Mouse (Mus musculus): ENCODE data around the gene Tctn1. TPM values are rescaled to one million over a fixed set of nuclear protein-coding genes. Genes with fewer than 3 reads are reported as not detected.

Gene Tctn1
- polyA plus RNA-seq, 1 experiment = 41.4 TPM

DNA sequence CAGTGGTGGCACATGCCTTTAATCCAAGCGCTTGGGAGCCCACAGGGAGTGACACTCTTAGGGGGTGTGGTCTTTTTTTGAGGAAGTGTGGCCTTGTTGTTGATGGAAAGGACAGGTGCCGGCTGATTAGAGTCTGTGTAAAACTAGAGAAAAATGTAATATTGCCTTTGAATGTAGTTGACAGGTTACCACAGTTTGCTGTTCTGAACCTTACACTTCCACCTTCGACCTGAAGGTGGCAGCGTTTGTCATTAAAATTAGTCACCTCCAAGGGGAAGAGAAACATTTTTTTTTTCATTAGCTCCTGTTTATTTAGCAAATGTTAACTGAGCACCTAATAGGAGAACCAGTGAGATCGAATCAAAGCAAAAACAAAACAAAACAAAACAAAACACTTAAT, 3.6 kb upstream of the Tctn1 start:
- no peak for TF ChIP-seq POLR2A (IDR thresholded peaks at IDR 0.05; ENCODE audit: control insufficient read depth, extremely low read depth, insufficient read depth, low read length, poor library complexity)
- TF ChIP-seq CTCF (IDR thresholded peaks at IDR 0.05; ENCODE audit: borderline replicate concordance, control insufficient read depth, extremely low read depth, insufficient read depth, low read length, poor library complexity) = no peak
- WGBS = 13% methylated on average over 5 of the region's 5 CpGs

DNA sequence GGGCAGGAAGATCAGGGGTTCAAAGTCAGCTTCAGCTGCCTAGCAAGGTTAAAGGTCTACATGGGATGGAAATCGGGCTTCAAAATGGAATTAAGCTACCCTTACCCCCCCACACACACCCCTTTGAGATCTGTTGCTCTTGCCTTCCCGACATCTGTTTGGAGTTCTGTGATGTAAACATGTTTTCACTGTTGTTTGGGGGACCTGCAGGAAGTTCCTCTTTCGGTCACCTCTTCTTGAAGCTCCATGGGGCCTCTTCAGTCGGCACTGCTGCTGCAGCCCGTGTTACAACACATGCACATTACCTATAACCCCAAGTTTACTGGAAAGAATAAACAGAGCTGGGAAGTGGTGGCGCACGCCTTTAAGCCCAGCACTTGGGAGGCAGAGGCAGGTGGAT, 2.9 kb upstream of the Tctn1 start:
- DNase-seq = no peak
- TF ChIP-seq CTCF (IDR thresholded peaks at IDR 0.05; ENCODE audit: borderline replicate concordance, control insufficient read depth, extremely low read depth, insufficient read depth, low read length, poor library complexity) = no peak
- no peak for TF ChIP-seq POLR2A (IDR thresholded peaks at IDR 0.05; ENCODE audit: control insufficient read depth, extremely low read depth, insufficient read depth, low read length, poor library complexity)
- 60% methylated on average over 7 of the region's 7 CpGs for WGBS
- Histone ChIP-seq H3K36me3 (ENCODE audit: control insufficient read depth, insufficient read depth, low read length) (no peaks in the 10 kb centered on the region), H3K4me3 (ENCODE audit: control insufficient read depth, insufficient read depth, low read length) (no peak overlapping the region), H3K4me1 (replicated peaks; ENCODE audit: control insufficient read depth, insufficient read depth, low read length) (peaks cover 6% of the 10 kb centered on the region), H3K27ac (ENCODE audit: control insufficient read depth, insufficient read depth, low read length) (no peak overlapping the region), H3K27me3 (ENCODE audit: control insufficient read depth, insufficient read depth, low read length) (no peaks in the 10 kb centered on the region)

More for the DNA sequence above, 3.6 kb upstream of the Tctn1 start:
- Histone ChIP-seq H3K27me3 (ENCODE audit: control insufficient read depth, insufficient read depth, low read length) (no peaks in the 10 kb centered on the region), H3K36me3 (ENCODE audit: control insufficient read depth, insufficient read depth, low read length) (no peaks in the 10 kb centered on the region), H3K4me1 (replicated peaks; ENCODE audit: control insufficient read depth, insufficient read depth, low read length) (peaks cover 4% of the 10 kb centered on the region), H3K27ac (ENCODE audit: control insufficient read depth, insufficient read depth, low read length) (no peak overlapping the region), H3K4me3 (ENCODE audit: control insufficient read depth, insufficient read depth, low read length) (no peak overlapping the region)
- DNase-seq = peak; percentile 78

DNA sequence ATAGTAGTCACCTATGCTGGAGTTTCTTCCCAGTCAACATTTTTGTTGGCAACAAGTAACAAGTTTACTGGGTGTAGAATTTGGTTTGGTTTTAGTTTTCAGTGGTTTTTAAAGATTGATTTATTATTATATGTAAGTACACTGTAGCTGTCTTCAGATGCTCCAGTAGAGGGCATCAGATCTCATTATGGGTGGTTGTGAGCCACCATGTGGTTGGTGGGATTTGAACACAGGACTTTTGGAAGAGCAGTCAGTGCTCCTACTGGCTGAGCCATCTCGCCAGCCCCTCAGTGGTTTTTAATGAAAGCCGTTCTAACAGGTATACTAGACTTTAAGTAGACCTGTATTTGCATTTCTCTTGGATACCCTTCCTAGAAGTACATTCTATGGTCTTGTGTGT, 1.7 kb upstream of the Tctn1 start:
- TF ChIP-seq POLR2A (IDR thresholded peaks at IDR 0.05; ENCODE audit: control insufficient read depth, extremely low read depth, insufficient read depth, low read length, poor library complexity) = no peak
- no peak for TF ChIP-seq CTCF (IDR thresholded peaks at IDR 0.05; ENCODE audit: borderline replicate concordance, control insufficient read depth, extremely low read depth, insufficient read depth, low read length, poor library complexity)
- H3K36me3 ChIP-seq (ENCODE audit: control insufficient read depth, insufficient read depth, low read length) = no peaks in the 10 kb centered on the region
- no peak overlapping the region for H3K27ac ChIP-seq (ENCODE audit: control insufficient read depth, insufficient read depth, low read length)
- no peaks in the 10 kb centered on the region for H3K27me3 ChIP-seq (ENCODE audit: control insufficient read depth, insufficient read depth, low read length)
- H3K4me1 ChIP-seq (replicated peaks; ENCODE audit: control insufficient read depth, insufficient read depth, low read length) = peaks cover 10% of the 10 kb centered on the region
- no peak for DNase-seq
- 97% methylated on average over 2 of the region's 2 CpGs for WGBS
- no peak overlapping the region for H3K4me3 ChIP-seq (ENCODE audit: control insufficient read depth, insufficient read depth, low read length)

DNA sequence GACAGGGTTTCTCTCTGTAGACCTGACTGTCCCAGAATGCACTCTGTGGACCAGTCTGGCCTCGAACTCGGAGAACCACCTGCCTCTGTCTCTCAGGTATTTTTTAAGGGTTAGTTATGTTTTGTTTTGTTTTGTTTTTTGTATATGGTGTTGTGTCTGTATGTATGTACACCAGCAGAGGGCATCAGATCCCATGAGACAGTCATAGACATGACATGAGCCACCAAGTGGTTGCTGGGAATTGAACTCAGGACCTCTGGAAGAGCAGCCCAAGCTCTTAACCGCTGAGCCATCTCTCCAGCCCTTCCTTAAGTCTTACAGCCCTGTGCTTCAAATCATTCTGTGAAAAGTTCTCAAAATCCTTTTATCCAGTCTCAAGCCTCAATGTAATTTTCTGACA, 927 bp upstream of the Tctn1 start:
- 74% methylated on average over 3 of the region's 3 CpGs for WGBS
- Histone ChIP-seq H3K27ac (ENCODE audit: control insufficient read depth, insufficient read depth, low read length) (no peak overlapping the region), H3K4me3 (ENCODE audit: control insufficient read depth, insufficient read depth, low read length) (no peak overlapping the region), H3K27me3 (ENCODE audit: control insufficient read depth, insufficient read depth, low read length) (no peaks in the 10 kb centered on the region), H3K4me1 (replicated peaks; ENCODE audit: control insufficient read depth, insufficient read depth, low read length) (peaks cover 10% of the 10 kb centered on the region), H3K36me3 (ENCODE audit: control insufficient read depth, insufficient read depth, low read length) (no peaks in the 10 kb centered on the region)
- TF ChIP-seq CTCF (IDR thresholded peaks at IDR 0.05; ENCODE audit: borderline replicate concordance, control insufficient read depth, extremely low read depth, insufficient read depth, low read length, poor library complexity) = no peak
- TF ChIP-seq POLR2A (IDR thresholded peaks at IDR 0.05; ENCODE audit: control insufficient read depth, extremely low read depth, insufficient read depth, low read length, poor library complexity) = no peak
- DNase-seq = peak; percentile 30

DNA sequence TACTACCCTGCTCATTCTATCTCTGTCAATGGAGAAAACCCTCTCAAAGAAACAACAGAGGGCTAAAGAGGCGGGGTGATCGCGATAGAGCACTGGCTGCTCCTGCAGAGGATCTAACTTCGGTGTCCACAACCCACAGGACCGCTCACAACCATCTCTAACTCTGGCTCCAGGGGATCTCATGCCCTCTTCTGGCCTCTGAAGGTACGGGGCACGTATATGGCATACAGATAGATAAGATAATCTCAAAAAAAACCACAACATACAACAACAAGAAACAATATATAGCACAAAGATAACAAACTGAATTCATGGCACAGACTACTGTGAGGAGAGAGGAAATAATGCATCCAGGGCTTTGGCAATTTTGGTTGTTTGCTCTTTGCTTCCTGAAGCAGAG, 2.2 kb downstream of the Tctn1 start:
- Histone ChIP-seq H3K4me3 (ENCODE audit: control insufficient read depth, insufficient read depth, low read length) (no peak overlapping the region), H3K27ac (ENCODE audit: control insufficient read depth, insufficient read depth, low read length) (no peak overlapping the region), H3K4me1 (replicated peaks; ENCODE audit: control insufficient read depth, insufficient read depth, low read length) (peaks cover 21% of the 10 kb centered on the region), H3K27me3 (ENCODE audit: control insufficient read depth, insufficient read depth, low read length) (no peaks in the 10 kb centered on the region), H3K36me3 (ENCODE audit: control insufficient read depth, insufficient read depth, low read length) (0 out of 2 replicates have a peak, but pooled peaks cover 4% of the 10 kb centered on the region)
- no peak for TF ChIP-seq POLR2A (IDR thresholded peaks at IDR 0.05; ENCODE audit: control insufficient read depth, extremely low read depth, insufficient read depth, low read length, poor library complexity)
- TF ChIP-seq CTCF (IDR thresholded peaks at IDR 0.05; ENCODE audit: borderline replicate concordance, control insufficient read depth, extremely low read depth, insufficient read depth, low read length, poor library complexity) = no peak
- peak; percentile 35 for DNase-seq
- WGBS = 28% methylated on average over 7 of the region's 7 CpGs

DNA sequence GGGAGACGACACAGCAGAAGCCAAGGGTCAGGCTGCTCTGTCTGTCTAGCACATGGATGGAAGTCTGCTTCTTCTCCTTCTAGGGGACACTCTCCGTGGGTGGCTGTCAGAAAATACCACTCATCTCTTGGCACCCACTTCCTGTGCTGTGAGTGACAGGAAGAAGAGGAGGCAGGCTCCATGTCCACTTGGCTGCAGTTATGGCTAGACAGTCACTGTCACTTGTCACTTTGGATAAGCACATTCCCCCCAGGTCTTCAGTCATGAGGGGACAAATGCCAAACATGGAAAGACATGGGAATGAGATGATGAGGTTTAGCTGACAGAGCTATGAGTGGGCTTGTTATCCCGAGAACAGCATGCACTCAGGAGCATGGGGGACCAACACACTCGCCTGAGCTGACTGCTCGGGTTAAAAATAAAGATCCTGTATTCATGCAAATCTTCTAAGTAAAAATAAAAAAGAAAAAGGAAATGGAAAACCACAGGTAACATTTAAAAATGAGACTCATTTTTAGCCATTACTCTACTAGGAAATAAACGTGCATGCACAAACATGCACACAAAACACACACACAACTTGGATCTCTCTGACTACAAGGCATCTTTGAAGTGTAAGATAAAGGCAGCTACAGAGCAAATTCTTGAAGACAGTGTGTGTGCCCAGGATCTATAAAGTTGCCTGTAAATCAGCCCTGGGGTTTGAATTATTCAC, 6.1 kb downstream of the Tctn1 start:
- peak overlapping the region; percentile 44; the same call in 1 of the 2 replicates for H3K27ac ChIP-seq (ENCODE audit: control insufficient read depth, insufficient read depth, low read length)
- no peak overlapping the region for H3K4me3 ChIP-seq (ENCODE audit: control insufficient read depth, insufficient read depth, low read length)
- 14% methylated on average over 6 of the region's 6 CpGs for whole genome bisulfite sequencing
- DNase-seq = no peak
- TF ChIP-seq POLR2A (IDR thresholded peaks at IDR 0.05; ENCODE audit: control insufficient read depth, extremely low read depth, insufficient read depth, low read length, poor library complexity) = no peak
- TF ChIP-seq CTCF (IDR thresholded peaks at IDR 0.05; ENCODE audit: borderline replicate concordance, control insufficient read depth, extremely low read depth, insufficient read depth, low read length, poor library complexity) = no peak
- peaks cover 17% of the 10 kb centered on the region for H3K4me1 ChIP-seq (replicated peaks; ENCODE audit: control insufficient read depth, insufficient read depth, low read length)
- H3K36me3 ChIP-seq (ENCODE audit: control insufficient read depth, insufficient read depth, low read length) = 0 out of 2 replicates have a peak, but pooled peaks cover 4% of the 10 kb centered on the region
- no peaks in the 10 kb centered on the region for H3K27me3 ChIP-seq (ENCODE audit: control insufficient read depth, insufficient read depth, low read length)

All from thymus, adult 2 months (tissue).